ENCODE assay signal across 8 mouse cellular contexts in the genomic region with DNA sequence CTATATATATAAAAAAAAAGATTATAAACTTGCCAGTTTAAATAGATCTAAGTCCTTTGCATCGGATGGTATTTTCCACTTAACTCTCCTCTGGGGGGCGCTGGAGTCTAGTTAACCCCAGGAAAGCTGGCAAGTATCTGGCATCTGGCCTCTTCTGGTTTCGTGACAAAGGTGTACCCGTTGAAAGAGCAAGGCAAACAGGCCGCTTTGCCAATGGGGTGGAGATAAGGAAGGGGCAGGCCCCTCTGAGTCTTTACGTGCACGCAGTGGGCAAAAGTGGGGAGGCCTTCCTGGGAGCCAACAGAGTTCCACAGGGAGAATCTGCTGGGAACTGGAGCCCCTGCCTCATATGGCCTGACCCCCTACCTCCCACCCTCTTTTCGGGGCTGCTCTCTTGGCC.
A peak's percentile ranks its signal among the peaks of the same experiment; 100 is the strongest.
DNase-seq lines count a peak whose midpoint lies in the region; ATAC-seq and TF ChIP-seq lines count a peak whose summit lies in the region.

No protein-coding gene starts in this region.

- H3K4me1 ChIP-seq in CH12.LX (ENCODE audit: control insufficient read depth in 1 of 2, insufficient read depth in 2 of 2), result no peaks in the 10 kb centered on the region
- peaks cover 5% of the 10 kb centered on the region; the same call in 1 of the 2 replicates for H3K4me1 ChIP-seq in embryonic facial prominence, embryonic 14.5 days (ENCODE audit: control insufficient read depth, insufficient read depth, low read length)
- H3K4me1 ChIP-seq in heart, embryonic 16.5 days (ENCODE audit: control insufficient read depth, insufficient read depth, low read length), result peaks cover 21% of the 10 kb centered on the region
- H3K4me1 ChIP-seq in lung, postnatal 0 days (ENCODE audit: insufficient read depth, low read depth, low read length), result peaks cover 15% of the 10 kb centered on the region; the same call in 1 of the 2 replicates

- H3K79me2 ChIP-seq in CH12.LX (replicated peaks; ENCODE audit: control insufficient read depth, extremely low read depth, insufficient read depth, poor library complexity, severe bottlenecking), result no peaks in the 10 kb centered on the region

- no peak overlapping the region for H3K9ac ChIP-seq in CH12.LX (ENCODE audit: insufficient read depth, low read depth)
- H3K9ac ChIP-seq in embryonic facial prominence, embryonic 14.5 days (ENCODE audit: low read depth, low read length), result no peak overlapping the region
- H3K9ac ChIP-seq in heart, embryonic 16.5 days (ENCODE audit: low read length), result peak overlapping the region; percentile 51
- H3K9ac ChIP-seq in lung, postnatal 0 days (replicated peaks; ENCODE audit: low read depth), result no peak overlapping the region

- ATAC-seq in embryonic facial prominence, embryonic 14.5 days (ENCODE audit: low read depth), result peak; percentile 74; the same call in 1 of the 2 replicates
- ATAC-seq in heart, embryonic 16.5 days (replicated peaks; ENCODE audit: extremely low read depth, insufficient read depth, low FRiP score), result peak; percentile 81
- ATAC-seq in lung, postnatal 0 days, result peak; percentile 90
- ATAC-seq in inflammation-experienced regulatory T-cells, adult 6 months, result no peak

- TF ChIP-seq POLR2A in CH12.LX (IDR thresholded peaks at IDR 0.05; ENCODE audit: low read depth, low read length), result no peak

- in situ Hi-C loops in CH12.LX (cut with MboI; ENCODE audit: low pct_ligation_motif_present, low pct_unique_long_range_greater_than_20kb, low sequenced_read_pairs), result no loop called here

- TF ChIP-seq RAD21 in CH12.LX (IDR thresholded peaks at IDR 0.05; ENCODE audit: low read depth, low read length), result peak; percentile 72

- H3K27ac ChIP-seq in CH12.LX (ENCODE audit: insufficient read depth, low read depth), result no peak overlapping the region
- peak overlapping the region; percentile 8; the same call in 1 of the 2 replicates for H3K27ac ChIP-seq in embryonic facial prominence, embryonic 14.5 days (replicated peaks; ENCODE audit: low read depth, low read length)
- H3K27ac ChIP-seq in heart, embryonic 16.5 days (ENCODE audit: low read length), result peak overlapping the region; percentile 75
- peak overlapping the region; percentile 95 for H3K27ac ChIP-seq in lung, postnatal 0 days (ENCODE audit: low read length)

- no peaks in the 10 kb centered on the region for H3K27me3 ChIP-seq in CH12.LX (replicated peaks)
- H3K27me3 ChIP-seq in embryonic facial prominence, embryonic 14.5 days (replicated peaks; ENCODE audit: control insufficient read depth, insufficient read depth, low read length), result no peaks in the 10 kb centered on the region
- no peaks in the 10 kb centered on the region for H3K27me3 ChIP-seq in heart, embryonic 16.5 days (ENCODE audit: control insufficient read depth, insufficient read depth, low read length)
- no peaks in the 10 kb centered on the region for H3K27me3 ChIP-seq in lung, postnatal 0 days (replicated peaks; ENCODE audit: insufficient read depth, low read length)

- H3K4me3 ChIP-seq in CH12.LX (replicated peaks in 1 of 3; ENCODE audit: low read depth in 2 of 3, low read length in 2 of 3, poor library complexity in 1 of 3), result no peak overlapping the region
- H3K4me3 ChIP-seq in embryonic facial prominence, embryonic 14.5 days (ENCODE audit: low read depth, low read length), result no peak overlapping the region
- H3K4me3 ChIP-seq in heart, embryonic 16.5 days (ENCODE audit: low read length), result no peak overlapping the region
- H3K4me3 ChIP-seq in lung, postnatal 0 days (ENCODE audit: low read depth, low read length), result no peak overlapping the region

- peak in 1 of 2 experiments; percentile 71; a peak in 2 of 4 replicates for TF ChIP-seq CTCF in CH12.LX (conservative IDR thresholded peaks at IDR 0.05 in 1 of 2, IDR thresholded peaks at IDR 0.05 in 1 of 2; ENCODE audit: low read depth in 2 of 2, low read length in 2 of 2)
- TF ChIP-seq CTCF in lung, postnatal 0 days (IDR thresholded peaks at IDR 0.05), result peak; percentile 76

- no peak overlapping the region for H3K4me2 ChIP-seq in CH12.LX (ENCODE audit: insufficient read depth, low read depth, poor library complexity, severe bottlenecking)
- peak overlapping the region; percentile 11; the same call in 1 of the 2 replicates for H3K4me2 ChIP-seq in embryonic facial prominence, embryonic 14.5 days (ENCODE audit: low read depth, low read length)
- H3K4me2 ChIP-seq in heart, embryonic 16.5 days (ENCODE audit: low read depth, low read length), result peak overlapping the region; percentile 32
- H3K4me2 ChIP-seq in lung, postnatal 0 days (replicated peaks; ENCODE audit: low read depth, low read length), result peak overlapping the region; percentile 29

- dilution Hi-C loops in CH12.LX (cut with MboI; ENCODE audit: extremely low pct_ligation_motif_present, extremely low pct_unique_long_range_greater_than_20kb, low sequenced_read_pairs), result no loop called here

- DNase-seq in CH12.LX (ENCODE audit: extremely low read depth), result peak; percentile 55
- peak; percentile 65 to 69 for DNase-seq in adrenal gland, adult 18-20 months (ENCODE audit: low spot score in 2 of 2)
- peak; percentile 85 for DNase-seq in embryonic facial prominence, embryonic 14.5 days (ENCODE audit: low spot score)
- peak; percentile 83 to 92 for DNase-seq in kidney, postnatal 25 days
- DNase-seq in lung, postnatal 0 days (ENCODE audit: low spot score), result peak; percentile 95
- peak; percentile 70 for DNase-seq in right cerebral cortex, postnatal 4 days

- TF ChIP-seq EP300 in CH12.LX (IDR thresholded peaks at IDR 0.05; ENCODE audit: low read length), result no peak
- peak; percentile 91 for TF ChIP-seq EP300 in lung, postnatal 0 days (IDR thresholded peaks at IDR 0.05)

- WGBS in embryonic facial prominence, embryonic 14.5 days, result 13% methylated on average over 8 of the region's 8 CpGs
- 4% methylated on average over 8 of the region's 8 CpGs for WGBS in heart, embryonic 16.5 days
- 7% methylated on average over 8 of the region's 8 CpGs for WGBS in lung, postnatal 0 days

- no peaks in the 10 kb centered on the region for H3K36me3 ChIP-seq in CH12.LX (replicated peaks in 1 of 2; ENCODE audit: control insufficient read depth in 1 of 2, insufficient read depth in 1 of 2, low read length in 1 of 2)
- no peaks in the 10 kb centered on the region for H3K36me3 ChIP-seq in embryonic facial prominence, embryonic 14.5 days (ENCODE audit: control insufficient read depth, insufficient read depth, low read length)
- no peaks in the 10 kb centered on the region for H3K36me3 ChIP-seq in heart, embryonic 16.5 days (ENCODE audit: control insufficient read depth, insufficient read depth)
- H3K36me3 ChIP-seq in lung, postnatal 0 days (ENCODE audit: insufficient read depth, low read length), result no peaks in the 10 kb centered on the region

- no peaks in the 10 kb centered on the region for H3K9me3 ChIP-seq in CH12.LX (replicated peaks; ENCODE audit: low read length)
- no peaks in the 10 kb centered on the region for H3K9me3 ChIP-seq in embryonic facial prominence, embryonic 14.5 days (ENCODE audit: control insufficient read depth, low read length)
- H3K9me3 ChIP-seq in heart, embryonic 16.5 days (replicated peaks; ENCODE audit: control insufficient read depth, low read length), result no peaks in the 10 kb centered on the region; the same call in 1 of the 2 replicates
- no peaks in the 10 kb centered on the region for H3K9me3 ChIP-seq in lung, postnatal 0 days (ENCODE audit: low read length)

TF ChIP-seq in CH12.LX, 34 proteins besides CTCF, POLR2A, EP300 and RAD21:
- TF ChIP-seq SMC3 (IDR thresholded peaks at IDR 0.05; ENCODE audit: low read depth, low read length) (peak; percentile 57), USF1 (IDR thresholded peaks at IDR 0.05; ENCODE audit: low read depth, low read length) (no peak), ZMIZ1 (IDR thresholded peaks at IDR 0.05; ENCODE audit: low read depth, low read length) (no peak), TBP (conservative IDR thresholded peaks at IDR 0.05; ENCODE audit: low read depth, low read length) (no peak), JUN (IDR thresholded peaks at IDR 0.05; ENCODE audit: insufficient read depth, low read depth, low read length) (no peak), RCOR1 (conservative IDR thresholded peaks at IDR 0.05; ENCODE audit: low read depth, low read length) (no peak), MYC (IDR thresholded peaks at IDR 0.05; ENCODE audit: low read depth, low read length) (no peak), MAZ (IDR thresholded peaks at IDR 0.05; ENCODE audit: low read depth, low read length) (no peak), ZC3H11A (IDR thresholded peaks at IDR 0.05; ENCODE audit: low read depth, low read length) (0 out of 2 replicates have a peak, but pooled peaks have one; percentile 2), TCF12 (IDR thresholded peaks at IDR 0.05; ENCODE audit: low read depth, low read length) (no peak), NRF1 (IDR thresholded peaks at IDR 0.05; ENCODE audit: low read depth, low read length) (no peak), BHLHE40 (IDR thresholded peaks at IDR 0.05; ENCODE audit: low read depth, low read length) (no peak)
